ENCODE assay signal across 9 mouse cellular contexts in genomic region chr7:27605499-27606285, GRCm38 (mm10). TPM values are rescaled to one million over a fixed set of nuclear protein-coding genes. Genes with fewer than 3 reads are reported as not detected.
A peak's percentile ranks its signal among the peaks of the same experiment; 100 is the strongest.
DNase-seq lines count a peak whose midpoint lies in the region; ATAC-seq and TF ChIP-seq lines count a peak whose summit lies in the region.
"Had no signal": no experiment of that assay in that cellular context is flagged by ENCODE, and none has a peak within 500 bp of the region (broad histone marks: within the 10 kb centered on the region; RNA-seq: fewer than 3 reads in every experiment).

No protein-coding gene starts in this region.

- no peak for ATAC-seq in forebrain, embryonic 12.5 days (ENCODE audit: low FRiP score)
- no peak for ATAC-seq in forebrain, embryonic 11.5 days (replicated peaks; ENCODE audit: low FRiP score)
- ATAC-seq in hindbrain, embryonic 16.5 days, result peak; percentile 49
- ATAC-seq in liver, postnatal 0 days, result peak; percentile 61

- no peaks in the 10 kb centered on the region for H3K9me3 ChIP-seq in forebrain, embryonic 12.5 days
- no peaks in the 10 kb centered on the region for H3K9me3 ChIP-seq in forebrain, embryonic 11.5 days (ENCODE audit: control insufficient read depth, low read length)
- no peaks in the 10 kb centered on the region for H3K9me3 ChIP-seq in hindbrain, embryonic 16.5 days (ENCODE audit: control insufficient read depth, low read length)
- no peaks in the 10 kb centered on the region for H3K9me3 ChIP-seq in liver, postnatal 0 days (ENCODE audit: low read length)

- TF ChIP-seq CTCF in liver, postnatal 0 days (IDR thresholded peaks at IDR 0.05; ENCODE audit: low read depth), result no peak
- no peak for TF ChIP-seq CTCF in olfactory bulb, adult 2 months (IDR thresholded peaks at IDR 0.05; ENCODE audit: insufficient read depth, low read depth, low read length)

- peak overlapping the region; percentile 21; the same call in 1 of the 2 replicates for H3K27ac ChIP-seq in forebrain, embryonic 12.5 days
- no peak overlapping the region for H3K27ac ChIP-seq in forebrain, embryonic 11.5 days (ENCODE audit: low read depth, low read length)
- H3K27ac ChIP-seq in hindbrain, embryonic 16.5 days (ENCODE audit: low read depth, low read length), result peak overlapping the region; percentile 77
- H3K27ac ChIP-seq in liver, postnatal 0 days (ENCODE audit: low read depth), result no peak overlapping the region
- H3K27ac ChIP-seq in olfactory bulb, adult 2 months (ENCODE audit: insufficient read depth, low read depth, low read length), result peak overlapping the region; percentile 80
- H3K27ac ChIP-seq: liver, embryonic 14.5 days had no signal

- peaks cover 20% of the 10 kb centered on the region for H3K4me1 ChIP-seq in forebrain, embryonic 12.5 days
- H3K4me1 ChIP-seq in forebrain, embryonic 11.5 days (replicated peaks; ENCODE audit: control insufficient read depth, insufficient read depth, low read length), result no peaks in the 10 kb centered on the region
- H3K4me1 ChIP-seq in hindbrain, embryonic 16.5 days (ENCODE audit: control insufficient read depth, insufficient read depth, low read depth, low read length), result peaks cover 43% of the 10 kb centered on the region
- H3K4me1 ChIP-seq in liver, postnatal 0 days (ENCODE audit: insufficient read depth), result peaks cover 49% of the 10 kb centered on the region
- peaks cover 50% of the 10 kb centered on the region for H3K4me1 ChIP-seq in olfactory bulb, adult 2 months (ENCODE audit: control insufficient read depth, insufficient read depth, low read length)

- peaks cover 24% of the 10 kb centered on the region; the same call in 1 of the 2 replicates for H3K36me3 ChIP-seq in forebrain, embryonic 12.5 days (replicated peaks)
- H3K36me3 ChIP-seq in forebrain, embryonic 11.5 days (ENCODE audit: control insufficient read depth, insufficient read depth, low read length), result no peaks in the 10 kb centered on the region; the same call in 1 of the 2 replicates
- no peaks in the 10 kb centered on the region for H3K36me3 ChIP-seq in hindbrain, embryonic 16.5 days (ENCODE audit: control insufficient read depth, insufficient read depth, low read length)
- H3K36me3 ChIP-seq in liver, postnatal 0 days (replicated peaks; ENCODE audit: insufficient read depth, low read length), result peaks cover 20% of the 10 kb centered on the region

- no peak for TF ChIP-seq POLR2A in olfactory bulb, adult 2 months (IDR thresholded peaks at IDR 0.05; ENCODE audit: insufficient read depth, low read depth, low read length)

- no peak overlapping the region for H3K4me2 ChIP-seq in forebrain, embryonic 12.5 days
- H3K4me2 ChIP-seq in forebrain, embryonic 11.5 days (ENCODE audit: low read depth, low read length, severe bottlenecking), result no peak overlapping the region
- no peak overlapping the region for H3K4me2 ChIP-seq in hindbrain, embryonic 16.5 days (ENCODE audit: low read length)
- H3K4me2 ChIP-seq in liver, postnatal 0 days (ENCODE audit: low read depth, low read length), result no peak overlapping the region

- no peak overlapping the region for H3K4me3 ChIP-seq in forebrain, embryonic 12.5 days (replicated peaks)
- no peak overlapping the region for H3K4me3 ChIP-seq in forebrain, embryonic 11.5 days (ENCODE audit: low read depth, low read length)
- H3K4me3 ChIP-seq in hindbrain, embryonic 16.5 days (ENCODE audit: low read length), result no peak overlapping the region
- no peak overlapping the region for H3K4me3 ChIP-seq in liver, postnatal 0 days (ENCODE audit: low read depth, low read length)
- H3K4me3 ChIP-seq in olfactory bulb, adult 2 months (ENCODE audit: insufficient read depth, low read depth, low read length), result no peak overlapping the region

- H3K9ac ChIP-seq in forebrain, embryonic 12.5 days, result no peak overlapping the region
- no peak overlapping the region for H3K9ac ChIP-seq in forebrain, embryonic 11.5 days (ENCODE audit: low read length)
- H3K9ac ChIP-seq in hindbrain, embryonic 16.5 days (ENCODE audit: low read depth, low read length), result 0 out of 2 replicates have a peak overlapping the region, but pooled peaks have one; percentile 3
- H3K9ac ChIP-seq in liver, postnatal 0 days (replicated peaks), result no peak overlapping the region
- H3K9ac ChIP-seq: liver, embryonic 14.5 days had no signal

- DNase-seq in forebrain, embryonic 11.5 days (ENCODE audit: low spot score), result no peak
- peak; percentile 81 to 87 for DNase-seq in cerebellum, adult 18-20 months
- DNase-seq in gastrocnemius, postnatal 10 days, result peak; percentile 54
- DNase-seq in liver, postnatal 0 days, result peak; percentile 49
- DNase-seq in c-Kit-positive CD71-positive TER-119-positive erythroid progenitor cells, embryonic 14.5 days (ENCODE audit: low spot score), result no peak

- TF ChIP-seq EP300 in liver, postnatal 0 days (IDR thresholded peaks at IDR 0.05; ENCODE audit: low read depth), result no peak

- no peaks in the 10 kb centered on the region for H3K27me3 ChIP-seq in forebrain, embryonic 12.5 days
- H3K27me3 ChIP-seq in forebrain, embryonic 11.5 days (ENCODE audit: control insufficient read depth, insufficient read depth, low read length), result no peaks in the 10 kb centered on the region
- no peaks in the 10 kb centered on the region for H3K27me3 ChIP-seq in hindbrain, embryonic 16.5 days (replicated peaks; ENCODE audit: control insufficient read depth, insufficient read depth, low read length)
- H3K27me3 ChIP-seq in liver, postnatal 0 days (ENCODE audit: insufficient read depth, low read length), result no peaks in the 10 kb centered on the region

- 84% methylated on average over 9 of the region's 9 CpGs for WGBS in forebrain, embryonic 12.5 days
- WGBS in forebrain, embryonic 11.5 days, result 89% methylated on average over 9 of the region's 9 CpGs
- WGBS in hindbrain, embryonic 16.5 days, result 51% methylated on average over 9 of the region's 9 CpGs
- WGBS in liver, postnatal 0 days (ENCODE audit: insufficient replicate concordance), result 53% methylated on average over 9 of the region's 9 CpGs
- WGBS in olfactory bulb, adult 2 months, result 52% methylated on average over 9 of the region's 9 CpGs

RNA-seq across cellular contexts. Expression of gene Akt2, which starts 14.3 kb away (rescaled TPM):
- 81.2 and 84.6 TPM in 2 replicates for polyA plus RNA-seq in forebrain, embryonic 12.5 days (2016; fragmentation: Nextera tagmentation; extraction: Ambion mirVana)
- polyA plus RNA-seq in forebrain, embryonic 11.5 days (2014; fragmentation: Nextera tagmentation; extraction: Ambion mirVana), result 72.3 and 75.2 TPM in 2 replicates
- total RNA-seq in gastrocnemius, postnatal 10 days (2021), result 100 to 1,000 TPM; 128 to 134 TPM
- 63.0 and 72.9 TPM in 2 replicates for polyA plus RNA-seq in hindbrain, embryonic 16.5 days (2015; fragmentation: Nextera tagmentation; extraction: Ambion mirVana)
- polyA plus RNA-seq in liver, postnatal 0 days (2015; fragmentation: Nextera tagmentation; extraction: Ambion mirVana), result 24.0 and 25.5 TPM in 2 replicates
- polyA plus RNA-seq in olfactory bulb, adult 2 months (2012; ENCODE audit: insufficient read depth, insufficient read length, low replicate concordance, missing spikeins), result not detected in 2 replicates

RNA-seq across cellular contexts. Expression of gene Ttc9b, which starts 48.0 kb away (rescaled TPM):
- polyA plus RNA-seq in forebrain, embryonic 12.5 days (2016; fragmentation: Nextera tagmentation; extraction: Ambion mirVana), result 21.4 and 24.8 TPM in 2 replicates
- 12.6 and 13.9 TPM in 2 replicates for polyA plus RNA-seq in forebrain, embryonic 11.5 days (2014; fragmentation: Nextera tagmentation; extraction: Ambion mirVana)
- under 1 TPM; 0.12 to 0.29 TPM for total RNA-seq in gastrocnemius, postnatal 10 days (2021)
- 86.2 and 99.1 TPM in 2 replicates for polyA plus RNA-seq in hindbrain, embryonic 16.5 days (2015; fragmentation: Nextera tagmentation; extraction: Ambion mirVana)
- polyA plus RNA-seq in liver, postnatal 0 days (2015; fragmentation: Nextera tagmentation; extraction: Ambion mirVana), result not detected in 2 replicates
- polyA plus RNA-seq in olfactory bulb, adult 2 months (2012; ENCODE audit: insufficient read depth, insufficient read length, low replicate concordance, missing spikeins), result not detected in 2 replicates
- polyA plus RNA-seq: liver, embryonic 14.5 days had no signal

RNA-seq across cellular contexts. Expression of gene 2310022A10Rik, which starts 52.7 kb away (rescaled TPM):
- 38.7 and 39.6 TPM in 2 replicates for polyA plus RNA-seq in forebrain, embryonic 12.5 days (2016; fragmentation: Nextera tagmentation; extraction: Ambion mirVana)
- polyA plus RNA-seq in forebrain, embryonic 11.5 days (2014; fragmentation: Nextera tagmentation; extraction: Ambion mirVana), result 34.0 and 34.1 TPM in 2 replicates
- total RNA-seq in gastrocnemius, postnatal 10 days (2021), result 100 to 1,000 TPM; 106 to 110 TPM
- 33.7 and 35.7 TPM in 2 replicates for polyA plus RNA-seq in hindbrain, embryonic 16.5 days (2015; fragmentation: Nextera tagmentation; extraction: Ambion mirVana)
- polyA plus RNA-seq in liver, postnatal 0 days (2015; fragmentation: Nextera tagmentation; extraction: Ambion mirVana), result 8.6 and 9.0 TPM in 2 replicates
- not detected in 2 replicates for polyA plus RNA-seq in olfactory bulb, adult 2 months (2012; ENCODE audit: insufficient read depth, insufficient read length, low replicate concordance, missing spikeins)

RNA-seq across cellular contexts. Expression of gene Pld3, which starts 52.7 kb away (rescaled TPM):
- polyA plus RNA-seq in forebrain, embryonic 12.5 days (2016; fragmentation: Nextera tagmentation; extraction: Ambion mirVana), result 58.1 and 58.2 TPM in 2 replicates
- polyA plus RNA-seq in forebrain, embryonic 11.5 days (2014; fragmentation: Nextera tagmentation; extraction: Ambion mirVana), result 52.1 and 56.4 TPM in 2 replicates
- 10 to 100 TPM; 27.2 to 37.9 TPM for total RNA-seq in gastrocnemius, postnatal 10 days (2021)
- polyA plus RNA-seq in hindbrain, embryonic 16.5 days (2015; fragmentation: Nextera tagmentation; extraction: Ambion mirVana), result 231 and 263 TPM in 2 replicates
- 46.5 and 49.3 TPM in 2 replicates for polyA plus RNA-seq in liver, postnatal 0 days (2015; fragmentation: Nextera tagmentation; extraction: Ambion mirVana)
- not detected in 2 replicates for polyA plus RNA-seq in olfactory bulb, adult 2 months (2012; ENCODE audit: insufficient read depth, insufficient read length, low replicate concordance, missing spikeins)

Comparison
In these comparisons a context has a peak if more than half of its experiments do, and no peak if none do; other contexts are left out.
1. H3K27ac ChIP-seq: peak in forebrain, embryonic 12.5 days (single experiment), hindbrain, embryonic 16.5 days (single experiment) and olfactory bulb, adult 2 months (single experiment); none in forebrain, embryonic 11.5 days (single experiment) and liver, postnatal 0 days (single experiment).
2. ATAC-seq: peak in hindbrain, embryonic 16.5 days (single experiment) and liver, postnatal 0 days (single experiment); none in forebrain, embryonic 12.5 days (single experiment) and forebrain, embryonic 11.5 days (single experiment).
3. DNase-seq: peak in cerebellum, adult 18-20 months (2 of 2), gastrocnemius, postnatal 10 days (single experiment) and liver, postnatal 0 days (single experiment); none in forebrain, embryonic 11.5 days (single experiment) and c-Kit-positive CD71-positive TER-119-positive erythroid progenitor cells, embryonic 14.5 days (single experiment).
4. RNA of gene Ttc9b, which starts 48.0 kb away (polyA plus RNA-seq): 86.2 to 99.1 TPM in hindbrain, embryonic 16.5 days, 21.4 to 24.8 TPM in forebrain, embryonic 12.5 days and 12.6 to 13.9 TPM in forebrain, embryonic 11.5 days; not detected in liver, postnatal 0 days and not detected in olfactory bulb, adult 2 months; every median in the first group is over 10 times any median in the second.